Mouse (Mus musculus) stomach, postnatal 0 days (tissue): ENCODE results near the gene Mien1.

Experiments used
- CTCF ChIP-seq: IDR thresholded peaks from 2 replicates; pipeline ENCODE4 v1.5.1; 2016; ENCODE audit warnings: antibody characterized with exemption, low read depth, mild to moderate bottlenecking, moderate library complexity
- EP300 ChIP-seq: optimal IDR thresholded peaks from 2 replicates; pipeline ENCODE3; 2016; ENCODE audit warnings: antibody characterized with exemption

- no peak for TF ChIP-seq CTCF
- TF ChIP-seq EP300: no peak
Observed at GRCm38 (mm10) chr11:98448191-98448790, 9.5 kb upstream of the Mien1 start.
